Mouse (Mus musculus): ENCODE measurements at regions not wholly inside any gene's neighbourhood (a gene's known extent, or its start where the extent isn't known, plus 50 kb on each side); places are given as distances from the start of the nearest gene placed in this dataset.

- Histone ChIP-seq H3K4me3 (ENCODE audit: low read depth, low read length) (no peak overlapping the region), H3K27me3 (ENCODE audit: control insufficient read depth, insufficient read depth, low read length) (no peaks in the 10 kb centered on the region), H3K36me3 (ENCODE audit: control insufficient read depth, insufficient read depth, low read length) (no peaks in the 10 kb centered on the region), H3K4me2 (no peak overlapping the region), H3K4me1 (ENCODE audit: control insufficient read depth, insufficient read depth, low read length) (peaks cover 2% of the 10 kb centered on the region), H3K9ac (ENCODE audit: low read length) (no peak overlapping the region), H3K27ac (ENCODE audit: low read depth, low read length) (no peak overlapping the region), H3K9me3 (ENCODE audit: control insufficient read depth, low read length) (no peaks in the 10 kb centered on the region)
- DNase-seq (ENCODE audit: low spot score, missing footprints) (peak; percentile 2), ATAC-seq (ENCODE audit: low FRiP score) (no peak)
- WGBS: 90% methylated on average over 9 of the region's 9 CpGs
These were observed 400.5 kb upstream of the Atp11b start for GRCm38 (mm10) chr3:35353442-35353841.

DNA sequence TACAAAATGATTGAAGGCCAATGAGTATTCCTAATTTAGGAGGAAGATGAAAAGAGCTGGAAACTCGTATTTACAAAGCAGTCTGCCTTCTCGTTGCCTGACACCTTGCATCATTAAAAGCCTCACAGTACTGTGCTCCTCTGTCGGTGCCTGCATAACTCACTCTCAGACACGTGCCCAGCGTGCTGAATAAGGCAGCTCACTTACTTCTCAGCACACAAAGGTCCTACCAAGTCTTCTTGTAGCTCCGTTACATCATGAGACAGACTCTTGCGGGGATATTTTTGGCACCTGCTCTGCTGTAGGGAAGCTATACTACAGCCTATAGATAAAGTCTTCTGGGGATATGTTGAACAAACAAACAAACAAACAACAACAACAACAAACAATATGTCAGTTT lies 400.0 kb upstream of the Atp11b start:
- Histone ChIP-seq H3K4me1 (ENCODE audit: control insufficient read depth, insufficient read depth, low read length) (peaks cover 2% of the 10 kb centered on the region), H3K27me3 (ENCODE audit: control insufficient read depth, insufficient read depth, low read length) (no peaks in the 10 kb centered on the region), H3K4me2 (no peak overlapping the region), H3K9ac (ENCODE audit: low read length) (no peak overlapping the region), H3K4me3 (ENCODE audit: low read depth, low read length) (no peak overlapping the region), H3K27ac (ENCODE audit: low read depth, low read length) (no peak overlapping the region), H3K9me3 (ENCODE audit: control insufficient read depth, low read length) (no peaks in the 10 kb centered on the region), H3K36me3 (ENCODE audit: control insufficient read depth, insufficient read depth, low read length) (no peaks in the 10 kb centered on the region)
- ATAC-seq (ENCODE audit: low FRiP score) (no peak), DNase-seq (ENCODE audit: low spot score, missing footprints) (peak; percentile 73)
- WGBS: 82% methylated on average over 7 of the region's 7 CpGs

DNA sequence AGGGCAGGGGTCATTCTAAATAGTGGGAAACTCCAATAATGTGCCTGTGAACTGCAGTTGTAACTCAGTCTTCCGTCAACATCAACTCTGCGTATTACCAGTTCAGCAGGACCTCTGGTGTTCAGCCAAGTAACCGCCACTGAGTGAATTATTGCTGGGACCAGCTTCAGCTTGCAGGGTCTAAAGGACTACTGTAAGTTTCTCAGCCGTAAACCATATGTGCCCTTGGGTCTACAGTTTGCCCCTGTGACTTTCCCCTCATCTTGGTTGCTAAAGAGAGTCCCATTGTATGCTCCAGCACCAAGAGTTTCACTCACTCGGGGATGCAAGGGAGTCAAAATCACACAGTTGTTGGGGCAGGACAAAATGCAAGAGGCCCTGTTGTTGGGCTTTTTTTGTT lies 399.6 kb upstream of the Atp11b start:
- H3K9me3 ChIP-seq (ENCODE audit: control insufficient read depth, low read length): no peaks in the 10 kb centered on the region
- WGBS: 91% methylated on average over 5 of the region's 5 CpGs
- no peaks in the 10 kb centered on the region for H3K36me3 ChIP-seq (ENCODE audit: control insufficient read depth, insufficient read depth, low read length)
- peaks cover 2% of the 10 kb centered on the region for H3K4me1 ChIP-seq (ENCODE audit: control insufficient read depth, insufficient read depth, low read length)
- no peak overlapping the region for H3K4me2 ChIP-seq
- DNase-seq (ENCODE audit: low spot score, missing footprints) (peak; percentile 54), ATAC-seq (ENCODE audit: low FRiP score) (no peak)
- H3K27me3 ChIP-seq (ENCODE audit: control insufficient read depth, insufficient read depth, low read length): no peaks in the 10 kb centered on the region
- no peak overlapping the region for H3K4me3 ChIP-seq (ENCODE audit: low read depth, low read length)
- H3K9ac ChIP-seq (ENCODE audit: low read length): no peak overlapping the region
- H3K27ac ChIP-seq (ENCODE audit: low read depth, low read length): no peak overlapping the region

DNA sequence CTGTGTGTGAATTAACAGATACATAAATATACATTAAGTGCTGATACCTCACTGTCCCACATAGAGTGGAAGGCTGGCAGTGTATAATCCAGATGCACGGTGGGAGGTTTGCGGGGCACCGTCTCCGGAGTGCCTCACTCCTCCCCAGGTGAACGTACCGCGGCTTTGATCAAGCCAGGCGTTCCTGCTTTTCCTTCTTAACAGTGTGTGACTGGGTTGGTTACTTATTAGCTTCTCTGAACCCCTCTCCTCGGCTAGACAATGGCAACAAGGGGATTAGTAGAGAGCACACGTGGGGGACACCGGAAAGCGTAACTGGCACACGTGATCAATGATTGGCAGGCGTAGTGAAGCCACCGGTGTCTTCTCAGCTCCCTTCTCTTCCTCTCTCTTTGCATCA lies 396.8 kb upstream of the Atp11b start:
- no peak overlapping the region for H3K4me3 ChIP-seq (ENCODE audit: low read depth, low read length)
- no peaks in the 10 kb centered on the region for H3K9me3 ChIP-seq (ENCODE audit: control insufficient read depth, low read length)
- 62% methylated on average over 15 of the region's 15 CpGs for WGBS
- peaks cover 4% of the 10 kb centered on the region for H3K4me1 ChIP-seq (ENCODE audit: control insufficient read depth, insufficient read depth, low read length)
- no peak overlapping the region for H3K9ac ChIP-seq (ENCODE audit: low read length)
- H3K4me2 ChIP-seq: no peak overlapping the region
- DNase-seq (ENCODE audit: low spot score, missing footprints) (peak; percentile 77), ATAC-seq (ENCODE audit: low FRiP score) (no peak)
- no peaks in the 10 kb centered on the region for H3K36me3 ChIP-seq (ENCODE audit: control insufficient read depth, insufficient read depth, low read length)
- H3K27me3 ChIP-seq (ENCODE audit: control insufficient read depth, insufficient read depth, low read length): no peaks in the 10 kb centered on the region
- no peak overlapping the region for H3K27ac ChIP-seq (ENCODE audit: low read depth, low read length)

GRCm38 (mm10) chr3:35358541-35358940 lies 395.4 kb upstream of the Atp11b start:
- H3K4me3 ChIP-seq (ENCODE audit: low read depth, low read length): no peak overlapping the region
- peak; percentile 78 for DNase-seq (ENCODE audit: low spot score, missing footprints)
- H3K27me3 ChIP-seq (ENCODE audit: control insufficient read depth, insufficient read depth, low read length): no peaks in the 10 kb centered on the region
- no peak overlapping the region for H3K27ac ChIP-seq (ENCODE audit: low read depth, low read length)
- ATAC-seq (ENCODE audit: low FRiP score): no peak
- no peak overlapping the region for H3K9ac ChIP-seq (ENCODE audit: low read length)
- H3K36me3 ChIP-seq (ENCODE audit: control insufficient read depth, insufficient read depth, low read length): no peaks in the 10 kb centered on the region
- 0 out of 2 replicates have a peak, but pooled peaks cover 3% of the 10 kb centered on the region for H3K4me1 ChIP-seq (ENCODE audit: control insufficient read depth, insufficient read depth, low read length)
- H3K4me2 ChIP-seq: no peak overlapping the region
- 69% methylated on average over 6 of the region's 6 CpGs for WGBS
- H3K9me3 ChIP-seq (ENCODE audit: control insufficient read depth, low read length): no peaks in the 10 kb centered on the region

- Histone ChIP-seq H3K27ac (ENCODE audit: low read depth, low read length) (no peak overlapping the region), H3K27me3 (ENCODE audit: control insufficient read depth, insufficient read depth, low read length) (no peaks in the 10 kb centered on the region), H3K4me2 (no peak overlapping the region), H3K4me1 (ENCODE audit: control insufficient read depth, insufficient read depth, low read length) (0 out of 2 replicates have a peak, but pooled peaks cover 3% of the 10 kb centered on the region), H3K9me3 (ENCODE audit: control insufficient read depth, low read length) (no peaks in the 10 kb centered on the region), H3K4me3 (ENCODE audit: low read depth, low read length) (no peak overlapping the region), H3K9ac (ENCODE audit: low read length) (no peak overlapping the region), H3K36me3 (ENCODE audit: control insufficient read depth, insufficient read depth, low read length) (no peaks in the 10 kb centered on the region)
- ATAC-seq (ENCODE audit: low FRiP score) (no peak), DNase-seq (ENCODE audit: low spot score, missing footprints) (peak; percentile 78)
- 75% methylated on average over 8 of the region's 8 CpGs for WGBS
These were observed 394.6 kb upstream of the Atp11b start for GRCm38 (mm10) chr3:35359288-35359687.

DNA sequence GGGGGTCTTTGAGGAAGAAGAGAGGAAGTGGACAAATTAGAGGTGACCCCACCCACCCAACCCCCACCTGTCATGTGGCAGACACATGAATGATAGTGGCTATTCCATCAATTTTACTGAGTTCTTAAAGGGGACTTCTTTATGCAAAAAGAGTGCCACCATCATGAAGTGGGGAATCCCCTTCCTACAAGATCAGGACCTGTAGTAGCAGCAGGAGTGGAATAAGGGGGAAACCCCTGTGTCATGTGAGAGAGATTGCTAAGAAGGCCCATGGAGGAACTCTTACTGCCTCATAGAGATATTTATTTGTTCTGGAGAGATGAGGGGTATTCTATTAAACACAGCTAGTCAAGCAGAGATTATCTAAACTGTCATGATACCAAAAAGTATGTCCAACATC lies 393.4 kb upstream of the Atp11b start:
- Histone ChIP-seq H3K9me3 (ENCODE audit: control insufficient read depth, low read length) (no peaks in the 10 kb centered on the region), H3K4me2 (no peak overlapping the region), H3K4me1 (ENCODE audit: control insufficient read depth, insufficient read depth, low read length) (0 out of 2 replicates have a peak, but pooled peaks cover 3% of the 10 kb centered on the region), H3K27me3 (ENCODE audit: control insufficient read depth, insufficient read depth, low read length) (no peaks in the 10 kb centered on the region), H3K36me3 (ENCODE audit: control insufficient read depth, insufficient read depth, low read length) (no peaks in the 10 kb centered on the region), H3K9ac (ENCODE audit: low read length) (no peak overlapping the region), H3K4me3 (ENCODE audit: low read depth, low read length) (no peak overlapping the region), H3K27ac (ENCODE audit: low read depth, low read length) (no peak overlapping the region)
- ATAC-seq (ENCODE audit: low FRiP score) (no peak), DNase-seq (ENCODE audit: low spot score, missing footprints) (peak; percentile 33)

DNA sequence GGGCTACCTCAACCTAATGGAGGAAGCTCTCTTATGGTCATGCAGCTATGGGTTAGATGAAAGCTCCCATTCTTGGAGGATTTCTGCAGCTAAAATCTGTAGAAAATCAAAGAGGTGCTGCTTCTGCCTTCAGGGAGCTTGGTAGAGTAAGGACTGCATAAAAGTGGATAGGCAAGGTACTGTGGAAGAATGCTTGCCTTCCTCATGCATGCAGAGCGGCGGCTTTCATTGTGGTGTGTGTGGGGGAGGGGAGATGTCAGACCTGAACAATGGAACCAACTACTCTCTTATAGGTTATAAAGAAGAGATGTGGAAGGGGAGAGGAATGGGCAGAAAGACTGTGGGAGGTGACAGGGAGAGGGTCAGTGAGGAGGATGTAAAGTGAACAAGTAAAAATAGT lies 392.8 kb upstream of the Atp11b start:
- Histone ChIP-seq H3K4me3 (ENCODE audit: low read depth, low read length) (no peak overlapping the region), H3K4me2 (no peak overlapping the region), H3K9me3 (ENCODE audit: control insufficient read depth, low read length) (no peaks in the 10 kb centered on the region), H3K36me3 (ENCODE audit: control insufficient read depth, insufficient read depth, low read length) (no peaks in the 10 kb centered on the region), H3K9ac (ENCODE audit: low read length) (no peak overlapping the region), H3K4me1 (ENCODE audit: control insufficient read depth, insufficient read depth, low read length) (0 out of 2 replicates have a peak, but pooled peaks cover 3% of the 10 kb centered on the region), H3K27me3 (ENCODE audit: control insufficient read depth, insufficient read depth, low read length) (no peaks in the 10 kb centered on the region), H3K27ac (ENCODE audit: low read depth, low read length) (no peak overlapping the region)
- 70% methylated on average over 2 of the region's 2 CpGs for WGBS
- ATAC-seq (ENCODE audit: low FRiP score): no peak
- peak; percentile 79 for DNase-seq (ENCODE audit: low spot score, missing footprints)

DNA sequence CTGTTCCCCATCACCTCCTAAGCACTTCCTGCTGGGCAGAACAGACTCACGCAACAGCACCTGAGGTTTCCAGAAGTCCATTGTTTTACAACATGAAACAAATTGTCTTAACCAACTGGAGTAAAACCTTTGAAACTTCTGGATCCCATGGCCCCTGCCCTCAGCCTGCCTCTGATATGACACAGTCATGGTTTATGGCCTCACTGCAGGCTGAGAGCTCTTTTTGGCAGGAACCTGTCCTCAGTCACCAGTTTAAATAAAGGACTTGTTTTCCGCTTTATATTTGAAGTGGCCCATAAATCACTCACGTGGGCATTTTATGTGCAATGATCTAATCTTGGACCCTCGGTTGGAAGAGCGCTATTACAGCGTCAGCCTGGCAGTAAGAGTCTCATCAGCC lies 388.5 kb upstream of the Atp11b start:
- H3K27ac ChIP-seq (ENCODE audit: low read depth, low read length): no peak overlapping the region
- no peaks in the 10 kb centered on the region for H3K9me3 ChIP-seq (ENCODE audit: control insufficient read depth, low read length)
- no peak overlapping the region for H3K9ac ChIP-seq (ENCODE audit: low read length)
- H3K4me2 ChIP-seq: no peak overlapping the region
- WGBS: 95% methylated on average over 6 of the region's 6 CpGs
- no peaks in the 10 kb centered on the region for H3K36me3 ChIP-seq (ENCODE audit: control insufficient read depth, insufficient read depth, low read length)
- no peak for ATAC-seq (ENCODE audit: low FRiP score)
- H3K4me3 ChIP-seq (ENCODE audit: low read depth, low read length): no peak overlapping the region
- H3K27me3 ChIP-seq (ENCODE audit: control insufficient read depth, insufficient read depth, low read length): no peaks in the 10 kb centered on the region
- 0 out of 2 replicates have a peak, but pooled peaks cover 3% of the 10 kb centered on the region for H3K4me1 ChIP-seq (ENCODE audit: control insufficient read depth, insufficient read depth, low read length)
- DNase-seq (ENCODE audit: low spot score, missing footprints): no peak

DNA sequence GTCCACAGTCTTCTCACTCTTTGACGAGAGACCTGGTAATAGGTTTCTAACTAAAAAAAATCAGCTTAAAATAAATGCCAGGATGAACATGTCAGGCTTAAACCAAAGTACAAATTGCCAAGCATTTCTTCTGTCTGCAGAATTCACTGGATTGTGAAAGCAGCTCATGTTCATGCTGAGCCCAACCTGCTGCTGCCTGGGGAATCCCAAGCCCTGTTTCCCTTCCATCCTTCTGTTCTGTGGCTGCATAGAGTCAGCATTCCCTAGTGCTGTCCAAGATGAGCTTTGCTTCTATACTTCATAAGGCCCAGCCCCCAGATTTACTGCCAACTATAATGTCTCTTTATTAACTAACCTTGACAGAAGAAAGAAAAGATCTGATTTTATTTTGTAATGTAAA lies 381.6 kb upstream of the Atp11b start:
- Histone ChIP-seq H3K27me3 (ENCODE audit: control insufficient read depth, insufficient read depth, low read length) (no peaks in the 10 kb centered on the region), H3K36me3 (ENCODE audit: control insufficient read depth, insufficient read depth, low read length) (no peaks in the 10 kb centered on the region), H3K9ac (ENCODE audit: low read length) (no peak overlapping the region), H3K4me3 (ENCODE audit: low read depth, low read length) (no peak overlapping the region), H3K4me1 (ENCODE audit: control insufficient read depth, insufficient read depth, low read length) (no peaks in the 10 kb centered on the region), H3K9me3 (ENCODE audit: control insufficient read depth, low read length) (no peaks in the 10 kb centered on the region), H3K27ac (ENCODE audit: low read depth, low read length) (no peak overlapping the region), H3K4me2 (no peak overlapping the region)
- no peak for ATAC-seq (ENCODE audit: low FRiP score)
- WGBS: 79% methylated on average over 1 of the region's 1 CpGs
- no peak for DNase-seq (ENCODE audit: low spot score, missing footprints)

Data from midbrain, embryonic 11.5 days (tissue).